Mouse (Mus musculus): ENCODE measurements around the gene 1810009A15Rik. TPM values are rescaled to one million over a fixed set of nuclear protein-coding genes. Genes with fewer than 3 reads are reported as not detected.
A peak's percentile ranks its signal among the peaks of the same experiment; 100 is the strongest.

1810009A15Rik gene
- polyA plus RNA-seq, 3 experiments from 2014 or later, result 105 to 125 (median 114) TPM

- ATAC-seq, result peak; percentile 44
These were observed 32.2 kb downstream of the 1810009A15Rik start for GRCm38 (mm10) chr19:8920836-8921291.

- ATAC-seq, result no peak
These were observed 33.1 kb downstream of the 1810009A15Rik start for GRCm38 (mm10) chr19:8921741-8922140.

GRCm38 (mm10) chr19:8926766-8927165 is 38.1 kb downstream of the 1810009A15Rik start:
- no peak for ATAC-seq

GRCm38 (mm10) chr19:8927891-8928525 is 39.4 kb downstream of the 1810009A15Rik start:
- ATAC-seq, result no peak

GRCm38 (mm10) chr19:8928689-8929223 is 40.1 kb downstream of the 1810009A15Rik start:
- ATAC-seq, result peak; percentile 38

GRCm38 (mm10) chr19:8929224-8930088 is 40.8 kb downstream of the 1810009A15Rik start, which contains the start of the genes Rom1 and Eml3:
Gene Rom1 (minus strand): TSS chr19:8929356.
Gene Eml3 (plus strand): TSS chr19:8929552.
- peak; percentile 78 for ATAC-seq

- no peak for ATAC-seq
These were observed 41.5 kb downstream of the 1810009A15Rik start for GRCm38 (mm10) chr19:8930117-8930516.

GRCm38 (mm10) chr19:8930771-8931170 is 42.1 kb downstream of the 1810009A15Rik start:
- no peak for ATAC-seq

GRCm38 (mm10) chr19:8936736-8937135 is 48.1 kb downstream of the 1810009A15Rik start:
- ATAC-seq, result no peak

Other genes with a start within 250 kb of the 1810009A15Rik start
- not detected for gene Chrm1, start 225.1 kb upstream of the 1810009A15Rik start, polyA plus RNA-seq (2017; shearing (Covaris generic))
- 10 to 100 TPM; 60.5 to 74.4 (median 68.9) TPM for gene Slc3a2, start 165.5 kb upstream of the 1810009A15Rik start, polyA plus RNA-seq (2017; shearing (Covaris generic))
- 10 to 100 TPM; 38.0 to 71.7 (median 66.5) TPM for gene Wdr74, start 153.0 kb upstream of the 1810009A15Rik start, polyA plus RNA-seq (2017; shearing (Covaris generic))
- 1 to 10 TPM in 1 of 3 experiments, not detected in 2; 1.8 TPM for gene 1700092M07Rik, start 148.1 kb upstream of the 1810009A15Rik start, polyA plus RNA-seq (2017; shearing (Covaris generic))
- gene Stx5a, start 147.4 kb upstream of the 1810009A15Rik start, polyA plus RNA-seq (2017; shearing (Covaris generic)), result 100 to 1,000 TPM in 2 of 3 experiments, 10 to 100 TPM in 1; 91.6 to 140 (median 134) TPM
- 100 to 1,000 TPM; 130 to 193 (median 160) TPM for gene Nxf1, start 131.8 kb upstream of the 1810009A15Rik start, polyA plus RNA-seq (2017; shearing (Covaris generic))
- 100 to 1,000 TPM in 2 of 3 experiments, 10 to 100 TPM in 1; 96.4 to 128 (median 119) TPM for gene Tmem223, start 117.9 kb upstream of the 1810009A15Rik start, polyA plus RNA-seq (2017; shearing (Covaris generic))
- 100 to 1,000 TPM; 109 to 112 (median 112) TPM for gene Tmem179b, start 114.4 kb upstream of the 1810009A15Rik start, polyA plus RNA-seq (2017; shearing (Covaris generic))
- 1 to 10 TPM; 4.4 to 6.9 (median 5.9) TPM for gene Taf6l, start 102.4 kb upstream of the 1810009A15Rik start, polyA plus RNA-seq (2017; shearing (Covaris generic))
- 100 to 1,000 TPM; 186 to 196 (median 191) TPM for gene Polr2g, start 90.3 kb upstream of the 1810009A15Rik start, polyA plus RNA-seq (2017; shearing (Covaris generic))
- 1 to 10 TPM; 2.1 to 3.0 (median 2.7) TPM for gene Zbtb3, start 86.3 kb upstream of the 1810009A15Rik start, polyA plus RNA-seq (2017; shearing (Covaris generic))
- gene Ttc9c, start 69.5 kb upstream of the 1810009A15Rik start, polyA plus RNA-seq (2017; shearing (Covaris generic)), result 10 to 100 TPM; 38.6 to 60.1 (median 53.7) TPM
- 1 to 10 TPM; 5.0 to 8.3 (median 5.9) TPM for gene Hnrnpul2, start 68.8 kb upstream of the 1810009A15Rik start, polyA plus RNA-seq (2017; shearing (Covaris generic))
- gene AC129217.1, start 59.1 kb upstream of the 1810009A15Rik start, polyA plus RNA-seq (2017; shearing (Covaris generic)), result not detected
- 100 to 1,000 TPM in 1 of 3 experiments, 10 to 100 TPM in 2; 81.9 to 106 (median 95.9) TPM for gene Bscl2, start 51.4 kb upstream of the 1810009A15Rik start, polyA plus RNA-seq (2017; shearing (Covaris generic))
- 1 to 10 TPM in 2 of 3 experiments, under 1 TPM in 1; 0.72 to 3.3 (median 1.6) TPM for gene Gng3, start 49.7 kb upstream of the 1810009A15Rik start, polyA plus RNA-seq (2017; shearing (Covaris generic))
- under 1 TPM in 1 of 3 experiments, not detected in 2; 0.15 TPM for gene Lrrn4cl, start 38.1 kb upstream of the 1810009A15Rik start, polyA plus RNA-seq (2017; shearing (Covaris generic))
- 10 to 100 TPM; 56.1 to 63.1 (median 57.6) TPM for gene Ubxn1, start 17.4 kb upstream of the 1810009A15Rik start, polyA plus RNA-seq (2017; shearing (Covaris generic))
- 10 to 100 TPM; 78.4 to 90.3 (median 89.6) TPM for gene Uqcc3, start 7.9 kb upstream of the 1810009A15Rik start, polyA plus RNA-seq (2017; shearing (Covaris generic))
- gene Lbhd1, start 5.1 kb upstream of the 1810009A15Rik start, polyA plus RNA-seq (2017; shearing (Covaris generic)), result 100 to 1,000 TPM in 1 of 3 experiments, 10 to 100 TPM in 2; 92.4 to 104 (median 94.7) TPM
- gene Gm49403, start 4.9 kb upstream of the 1810009A15Rik start, polyA plus RNA-seq (2017; shearing (Covaris generic)), result not detected
- 1 to 10 TPM in 1 of 3 experiments, not detected in 2; 1.1 TPM for gene Gm49416, start 73 bp downstream of the 1810009A15Rik start, polyA plus RNA-seq (2017; shearing (Covaris generic))
- 10 to 100 TPM in 2 of 3 experiments, 1 to 10 TPM in 1; 8.5 to 11.9 (median 10.4) TPM for gene Ints5, start 4.2 kb downstream of the 1810009A15Rik start, polyA plus RNA-seq (2017; shearing (Covaris generic))
- 10 to 100 TPM; 58.8 to 59.6 (median 59.4) TPM for gene Ganab, start 9.2 kb downstream of the 1810009A15Rik start, polyA plus RNA-seq (2017; shearing (Covaris generic))
- 10 to 100 TPM; 11.3 to 26.1 (median 20.0) TPM for gene B3gat3, start 31.5 kb downstream of the 1810009A15Rik start, polyA plus RNA-seq (2017; shearing (Covaris generic))
- gene Rom1, start 40.5 kb downstream of the 1810009A15Rik start, polyA plus RNA-seq (2017; shearing (Covaris generic)), result 10 to 100 TPM in 1 of 3 experiments, 1 to 10 TPM in 2; 3.2 to 22.7 (median 3.4) TPM
- 10 to 100 TPM; 20.3 to 25.7 (median 20.4) TPM for gene Eml3, start 40.7 kb downstream of the 1810009A15Rik start, polyA plus RNA-seq (2017; shearing (Covaris generic))
- 10 to 100 TPM; 78.8 to 96.7 (median 81.2) TPM for gene Mta2, start 53.0 kb downstream of the 1810009A15Rik start, polyA plus RNA-seq (2017; shearing (Covaris generic))
- gene Tut1, start 65.0 kb downstream of the 1810009A15Rik start, polyA plus RNA-seq (2017; shearing (Covaris generic)), result 10 to 100 TPM; 17.6 to 38.3 (median 35.3) TPM
- 100 to 1,000 TPM; 465 to 725 (median 677) TPM for gene Eef1g, start 78.2 kb downstream of the 1810009A15Rik start, polyA plus RNA-seq (2017; shearing (Covaris generic))
- gene Ahnak, start 100.4 kb downstream of the 1810009A15Rik start, polyA plus RNA-seq (2017; shearing (Covaris generic)), result 10 to 100 TPM; 42.4 to 81.3 (median 54.5) TPM
- gene Scgb1a1, start 199.1 kb downstream of the 1810009A15Rik start, polyA plus RNA-seq (2017; shearing (Covaris generic)), result not detected
- 10 to 100 TPM; 30.5 to 37.9 (median 36.3) TPM for gene Asrgl1, start 246.8 kb downstream of the 1810009A15Rik start, polyA plus RNA-seq (2017; shearing (Covaris generic))